In the genomic region with DNA sequence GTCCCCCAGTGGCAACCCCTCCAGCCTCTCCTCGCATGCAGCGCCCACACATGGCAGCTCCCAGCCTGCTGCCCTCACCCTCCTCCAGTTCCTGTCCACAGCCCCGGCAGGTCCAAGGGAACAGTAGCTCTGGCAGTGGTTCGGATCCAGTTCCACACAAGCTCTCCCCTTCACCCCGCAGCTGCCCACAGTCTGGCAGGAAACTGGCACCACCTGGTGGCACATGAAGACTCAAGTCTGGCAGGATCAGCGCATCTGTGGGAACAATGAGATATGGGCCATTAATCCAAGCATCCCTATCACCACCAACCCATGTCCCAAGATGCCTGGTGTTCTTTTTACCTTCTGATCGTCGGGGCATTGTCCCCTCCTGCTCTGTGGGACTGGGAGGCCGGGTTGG, we compare ENCODE assay signal across 10 mouse cellular contexts. TPM values are rescaled to one million over a fixed set of nuclear protein-coding genes. Genes with fewer than 3 reads are reported as not detected.
A peak's percentile ranks its signal among the peaks of the same experiment; 100 is the strongest.
DNase-seq lines count a peak whose midpoint lies in the region; ATAC-seq lines count a peak whose summit lies in the region.
"Had no signal": no experiment of that assay in that cellular context is flagged by ENCODE, and none has a peak within 500 bp of the region (broad histone marks: within the 10 kb centered on the region; RNA-seq: fewer than 3 reads in every experiment).

No protein-coding gene starts in this region.

- H3K27me3 ChIP-seq in midbrain, embryonic 11.5 days (ENCODE audit: control insufficient read depth, insufficient read depth, low read length), result no peaks in the 10 kb centered on the region
- H3K27me3 ChIP-seq: limb, embryonic 15.5 days had no signal

- H3K9ac ChIP-seq in midbrain, embryonic 11.5 days (ENCODE audit: low read length), result no peak overlapping the region
- H3K9ac ChIP-seq: limb, embryonic 15.5 days had no signal

- H3K4me2 ChIP-seq in midbrain, embryonic 11.5 days, result no peak overlapping the region

- H3K9me3 ChIP-seq in midbrain, embryonic 11.5 days (ENCODE audit: control insufficient read depth, low read length), result peaks cover 4% of the 10 kb centered on the region

- H3K36me3 ChIP-seq in midbrain, embryonic 11.5 days (ENCODE audit: control insufficient read depth, insufficient read depth, low read length), result peaks cover 33% of the 10 kb centered on the region

- intact Hi-C loops in left cerebral cortex, postnatal 4 days (cut with DNase I), result no loop called here
- intact Hi-C loops in left cerebral cortex, postnatal 25 days (cut with DNase I), result loop anchor here (10.0 kb wide), 1 partner anchor 245 kb away; no protein-coding TSS in a partner anchor

- H3K4me1 ChIP-seq in midbrain, embryonic 11.5 days (ENCODE audit: control insufficient read depth, insufficient read depth, low read length), result peaks cover 12% of the 10 kb centered on the region

- no peak overlapping the region for H3K4me3 ChIP-seq in midbrain, embryonic 11.5 days (ENCODE audit: low read depth, low read length)
- H3K4me3 ChIP-seq: erythroblast, embryonic 14.5 days had no signal

- WGBS in midbrain, embryonic 11.5 days, result 85% methylated on average over 9 of the region's 9 CpGs

- DNase-seq in cerebellum, adult 9-11 months, result peak; percentile 57
- no peak for DNase-seq in cerebellum, postnatal 25 days
- peak; percentile 32 for DNase-seq in left cerebral cortex, postnatal 4 days
- no peak for DNase-seq in left cerebral cortex, postnatal 25 days (ENCODE audit: low spot score in 2 of 2)
- peak; percentile 18 for DNase-seq in ZHBTc4 (ENCODE audit: low read depth, low spot score)
- DNase-seq in midbrain, embryonic 11.5 days (ENCODE audit: low spot score, missing footprints), result peak; percentile 80
- no peak for DNase-seq in ovary, postnatal 36 days (ENCODE audit: low spot score)
- DNase-seq in left cerebral cortex, adult 9 months (ENCODE audit: low spot score in 2 of 2), result no peak

- ATAC-seq in midbrain, embryonic 11.5 days (ENCODE audit: low FRiP score), result no peak

- no peak overlapping the region for H3K27ac ChIP-seq in midbrain, embryonic 11.5 days (ENCODE audit: low read depth, low read length)
- H3K27ac ChIP-seq: limb, embryonic 15.5 days had no signal

RNA-seq across cellular contexts. Expression of a gene that starts 2.2 kb away (rescaled TPM):
- 10 to 100 TPM; 27.6 to 30.1 TPM for total RNA-seq in left cerebral cortex, postnatal 4 days (2021)
- 10 to 100 TPM; 27.1 to 27.3 TPM for total RNA-seq in left cerebral cortex, postnatal 25 days (2021)
- polyA plus RNA-seq in midbrain, embryonic 11.5 days (2014; fragmentation: Nextera tagmentation; extraction: Ambion mirVana), result 4.2 and 6.5 TPM in 2 replicates

RNA-seq across cellular contexts. Expression of a gene that starts 6.7 kb away (rescaled TPM):
- 10 to 100 TPM; 45.8 to 48.3 TPM for total RNA-seq in left cerebral cortex, postnatal 4 days (2021)
- total RNA-seq in left cerebral cortex, postnatal 25 days (2021), result 10 to 100 TPM; 39.0 to 44.2 TPM
- 62.0 and 63.9 TPM in 2 replicates for polyA plus RNA-seq in midbrain, embryonic 11.5 days (2014; fragmentation: Nextera tagmentation; extraction: Ambion mirVana)

RNA-seq across cellular contexts. Expression of a gene that starts 6.9 kb away (rescaled TPM):
- total RNA-seq in left cerebral cortex, postnatal 4 days (2021), result 10 to 100 TPM; 66.7 to 72.1 TPM
- total RNA-seq in left cerebral cortex, postnatal 25 days (2021), result 10 to 100 TPM; 72.2 to 75.5 TPM
- polyA plus RNA-seq in midbrain, embryonic 11.5 days (2014; fragmentation: Nextera tagmentation; extraction: Ambion mirVana), result 150 and 155 TPM in 2 replicates

RNA-seq across cellular contexts. Expression of a gene that starts 19.9 kb away (rescaled TPM):
- 10 to 100 TPM; 68.9 to 74.0 TPM for total RNA-seq in left cerebral cortex, postnatal 4 days (2021)
- 10 to 100 TPM; 53.3 to 57.8 TPM for total RNA-seq in left cerebral cortex, postnatal 25 days (2021)
- 71.9 and 72.5 TPM in 2 replicates for polyA plus RNA-seq in midbrain, embryonic 11.5 days (2014; fragmentation: Nextera tagmentation; extraction: Ambion mirVana)

RNA-seq across cellular contexts. Expression of a gene that starts 20.2 kb away (rescaled TPM):
- total RNA-seq in left cerebral cortex, postnatal 4 days (2021), result 1 to 10 TPM; 2.7 to 4.4 TPM
- 1 to 10 TPM; 3.5 to 3.8 TPM for total RNA-seq in left cerebral cortex, postnatal 25 days (2021)
- 0.78 and 1.9 TPM in 2 replicates for polyA plus RNA-seq in midbrain, embryonic 11.5 days (2014; fragmentation: Nextera tagmentation; extraction: Ambion mirVana)

Comparison
In these comparisons a context has a peak if more than half of its experiments do, and no peak if none do; other contexts are left out.
1. DNase-seq: peak in cerebellum, adult 9-11 months (single experiment), left cerebral cortex, postnatal 4 days (single experiment), ZHBTc4 (single experiment) and midbrain, embryonic 11.5 days (single experiment); none in cerebellum, postnatal 25 days (0 of 2), left cerebral cortex, postnatal 25 days (0 of 2), ovary, postnatal 36 days (single experiment) and left cerebral cortex, adult 9 months (0 of 2).